Mouse (Mus musculus): ENCODE measurements around the gene Enox1. TPM values are rescaled to one million over a fixed set of nuclear protein-coding genes. Genes with fewer than 3 reads are reported as not detected.
"Not testable (repeated sequence)": the region's sequence is repeated elsewhere in the genome, so short reads cannot be mapped to it uniquely, and the experiment has no call there.

The Enox1 gene
- total RNA-seq (2021), result 10 to 100 TPM; 52.0 to 52.2 TPM
- long read RNA-seq, experiment 1, partial matches to known transcripts, result 4 of 35 reads
- long read RNA-seq, experiment 1, other reads (novel, unspliced or antisense), result 29 of 35 reads
- long read RNA-seq, experiment 2, transcript Enox1-201 (19 exons, 3,142 nt), result major isoform, 5 of 25 reads
- long read RNA-seq, experiment 2, partial matches to known transcripts, result 3 of 25 reads
- long read RNA-seq, experiment 2, other reads (novel, unspliced or antisense), result 17 of 25 reads

GRCm38 (mm10) chr14:77156222-77156910 lies at the start of gene Enox1:
Enox1 (plus strand) TSS chr14:77156763.
- DNase-seq (ENCODE audit: extremely low spot score in 1 of 2, low spot score in 2 of 2), result peak; percentile 83 to 87
- H3K27ac ChIP-seq, result peak within 1 kb of the TSS; percentile 93
- peak; percentile 6 for TF ChIP-seq CTCF (IDR thresholded peaks at IDR 0.05)
- H3K4me3 ChIP-seq, result peak within 1 kb of the TSS; percentile 91
- intact Hi-C loops (cut with DNase I), result loop anchor here (5.0 kb wide), 3 partner anchors 101 to 326 kb away; no protein-coding TSS in a partner anchor

GRCm38 (mm10) chr14:77110622-77111021 lies 45.9 kb upstream of the Enox1 start:
- intact Hi-C loops (cut with DNase I); H3K27ac ChIP-seq; H3K4me3 ChIP-seq; DNase-seq (ENCODE audit: extremely low spot score in 1 of 2, low spot score in 2 of 2): not testable (repeated sequence)

- TF ChIP-seq CTCF (IDR thresholded peaks at IDR 0.05), result no peak
- no peak overlapping the region for H3K27ac ChIP-seq
- H3K4me3 ChIP-seq, result no peak overlapping the region
- DNase-seq (ENCODE audit: extremely low spot score in 1 of 2, low spot score in 2 of 2), result no peak
- intact Hi-C loops (cut with DNase I), result no loop called here
Observed at GRCm38 (mm10) chr14:77130612-77131011, 26.0 kb upstream of the Enox1 start.

GRCm38 (mm10) chr14:77136936-77137335 lies 19.6 kb upstream of the Enox1 start:
- no peak for TF ChIP-seq CTCF (IDR thresholded peaks at IDR 0.05)
- intact Hi-C loops (cut with DNase I), result no loop called here
- DNase-seq (ENCODE audit: extremely low spot score in 1 of 2, low spot score in 2 of 2), result no peak
- Histone ChIP-seq H3K27ac (no peak overlapping the region), H3K4me3 (no peak overlapping the region)

DNA sequence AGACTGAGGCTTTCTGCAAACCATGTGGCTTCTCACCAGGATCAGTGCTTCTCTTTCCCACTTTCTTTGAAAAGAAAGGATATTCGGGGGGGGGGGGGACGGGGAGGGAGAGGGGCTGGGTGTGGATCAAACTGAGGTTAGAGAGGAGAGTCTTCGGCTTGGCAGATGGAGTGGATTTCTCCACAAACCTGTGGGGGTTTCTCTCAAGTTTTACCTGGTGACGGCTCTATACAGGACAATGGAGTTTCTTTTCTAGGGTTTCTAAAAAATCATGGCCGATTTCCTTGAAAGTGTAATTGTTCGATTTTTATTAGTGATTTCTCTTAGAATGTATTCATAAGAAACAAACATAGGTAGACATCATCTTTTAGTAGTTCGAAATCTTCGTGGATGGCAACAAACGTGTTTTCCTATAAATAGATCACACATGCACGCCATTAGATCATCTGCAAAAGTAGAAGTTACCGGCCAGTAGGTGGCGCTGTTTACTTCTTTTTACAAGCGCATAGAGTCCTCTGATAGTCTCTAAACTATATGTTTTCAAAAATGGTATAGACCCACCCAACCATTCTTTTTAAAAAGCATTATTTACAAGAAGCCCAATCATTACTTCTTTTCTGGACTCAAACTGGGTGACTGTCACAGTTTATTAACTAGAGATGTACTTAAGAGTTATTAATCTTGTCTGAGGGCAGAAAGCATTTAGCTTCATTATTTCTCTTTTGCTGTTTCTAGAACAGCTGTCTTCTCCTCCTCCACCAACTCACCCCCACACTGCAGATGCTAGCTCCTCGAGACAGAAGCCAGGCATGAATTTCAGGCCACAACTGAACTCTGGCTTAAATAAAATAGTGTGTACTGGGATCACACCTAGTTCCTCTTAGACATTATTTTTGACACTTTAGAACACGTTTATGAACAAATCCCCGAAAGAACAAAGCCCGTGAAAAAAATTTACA lies 15.0 kb upstream of the Enox1 start:
- peak; percentile 67 to 72 for DNase-seq (ENCODE audit: extremely low spot score in 1 of 2, low spot score in 2 of 2)
- H3K4me3 ChIP-seq, result 0 out of 2 replicates have a peak overlapping the region, but pooled peaks have one; percentile 19
- peak; percentile 77 for TF ChIP-seq CTCF (IDR thresholded peaks at IDR 0.05)
- intact Hi-C loops (cut with DNase I), result loop anchor here (2.0 to 10.0 kb wide), 6 partner anchors 603 to 1341 kb away; no protein-coding TSS in a partner anchor
- H3K27ac ChIP-seq, result no peak overlapping the region

DNA sequence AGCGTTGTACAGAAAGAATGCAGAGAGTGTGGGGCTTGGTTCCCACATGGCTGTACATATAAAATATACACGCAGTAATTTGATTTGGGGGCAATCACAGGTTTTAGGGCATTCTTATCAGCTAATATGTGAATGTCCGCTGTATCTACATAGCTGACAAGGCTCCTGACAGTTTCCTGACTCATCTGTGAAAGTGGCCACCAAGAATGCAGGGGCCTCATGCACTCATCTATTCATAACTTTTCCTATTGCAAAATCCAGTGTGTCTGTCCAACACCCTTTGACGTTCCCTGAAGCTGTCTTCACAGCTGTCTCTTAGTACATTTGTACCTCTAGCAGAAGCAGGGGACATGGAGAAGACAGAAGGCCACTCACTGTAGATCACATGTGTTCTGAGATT lies 11.5 kb upstream of the Enox1 start:
- intact Hi-C loops (cut with DNase I), result loop anchor here (5.0 to 10.0 kb wide), 3 partner anchors 437 to 1080 kb away; no protein-coding TSS in a partner anchor
- no peak for TF ChIP-seq CTCF (IDR thresholded peaks at IDR 0.05)
- Histone ChIP-seq H3K27ac (no peak overlapping the region), H3K4me3 (no peak overlapping the region)
- DNase-seq (ENCODE audit: extremely low spot score in 1 of 2, low spot score in 2 of 2), result no peak

DNA sequence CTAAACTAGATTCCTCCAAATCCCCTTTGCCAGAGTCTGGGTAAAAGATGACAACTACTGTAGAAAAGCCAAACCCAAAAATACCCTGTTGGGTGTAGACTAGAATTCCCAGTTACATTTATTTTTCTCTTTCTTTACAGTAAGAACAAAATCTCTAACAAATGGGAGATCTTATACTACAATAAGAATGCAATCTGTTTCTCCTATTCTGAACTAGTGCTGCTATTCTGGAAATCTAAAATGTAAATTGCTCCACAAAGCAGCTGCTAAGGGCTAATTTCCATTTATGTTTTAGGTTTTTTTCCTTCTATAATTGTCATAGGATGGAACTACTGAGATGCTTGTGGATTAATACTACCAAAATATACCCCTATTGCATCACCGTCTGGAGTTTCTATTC lies 8.9 kb upstream of the Enox1 start:
- TF ChIP-seq CTCF (IDR thresholded peaks at IDR 0.05), result no peak
- no peak overlapping the region for H3K27ac ChIP-seq
- intact Hi-C loops (cut with DNase I), result loop anchor here (5.0 to 10.0 kb wide), 3 partner anchors 435 to 1077 kb away; no protein-coding TSS in a partner anchor
- no peak overlapping the region for H3K4me3 ChIP-seq
- DNase-seq (ENCODE audit: extremely low spot score in 1 of 2, low spot score in 2 of 2), result no peak

DNA sequence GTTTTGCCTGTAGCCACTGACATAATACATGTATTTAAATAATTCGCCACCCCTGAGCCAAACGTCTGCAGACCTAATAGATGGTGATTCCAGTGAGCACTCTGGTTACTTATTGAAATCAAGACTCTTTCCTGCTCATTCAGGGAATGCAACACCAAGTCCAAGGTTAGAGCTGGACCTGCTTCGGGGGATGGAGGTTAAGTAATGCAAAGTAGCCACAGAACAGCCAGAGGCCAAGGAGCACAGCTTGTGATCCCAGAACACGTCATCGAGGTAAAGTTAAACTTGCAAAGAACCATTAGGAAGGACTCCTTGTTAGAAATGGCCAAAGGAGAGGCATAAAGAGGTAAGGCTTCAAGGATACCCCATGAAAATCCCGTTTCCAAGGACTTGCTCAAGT lies 6.0 kb upstream of the Enox1 start:
- Histone ChIP-seq H3K27ac (no peak overlapping the region), H3K4me3 (no peak overlapping the region)
- intact Hi-C loops (cut with DNase I), result no loop called here
- no peak for TF ChIP-seq CTCF (IDR thresholded peaks at IDR 0.05)
- no peak for DNase-seq (ENCODE audit: extremely low spot score in 1 of 2, low spot score in 2 of 2)

- DNase-seq (ENCODE audit: extremely low spot score in 1 of 2, low spot score in 2 of 2), result no peak
- no peak for TF ChIP-seq CTCF (IDR thresholded peaks at IDR 0.05)
- no peak overlapping the region for H3K27ac ChIP-seq
- intact Hi-C loops (cut with DNase I), result no loop called here
- no peak overlapping the region for H3K4me3 ChIP-seq
Observed at GRCm38 (mm10) chr14:77151431-77151830, 5.1 kb upstream of the Enox1 start.

- DNase-seq (ENCODE audit: extremely low spot score in 1 of 2, low spot score in 2 of 2), result peak in 1 of 2 experiments; percentile 25
- TF ChIP-seq CTCF (IDR thresholded peaks at IDR 0.05), result no peak
- Histone ChIP-seq H3K4me3 (peak overlapping the region; percentile 91), H3K27ac (peak overlapping the region; percentile 93)
- intact Hi-C loops (cut with DNase I), result loop anchor here (5.0 kb wide), 3 partner anchors 100 to 325 kb away; no protein-coding TSS in a partner anchor
Observed at GRCm38 (mm10) chr14:77156911-77157504, 445 bp downstream of the Enox1 start.

- intact Hi-C loops (cut with DNase I), result loop anchor here (5.0 kb wide), 3 partner anchors 100 to 325 kb away; no protein-coding TSS in a partner anchor
- TF ChIP-seq CTCF (IDR thresholded peaks at IDR 0.05), result no peak
- peak overlapping the region; percentile 93 for H3K27ac ChIP-seq
- DNase-seq (ENCODE audit: extremely low spot score in 1 of 2, low spot score in 2 of 2), result peak; percentile 86
- peak overlapping the region; percentile 91 for H3K4me3 ChIP-seq
Observed at GRCm38 (mm10) chr14:77157505-77157911, 945 bp downstream of the Enox1 start.

Data from left cerebral cortex, adult 2 months (tissue).